Mouse (Mus musculus) urinary bladder, adult 18-20 months (tissue): ENCODE results near the gene Cog6.
"Not testable (repeated sequence)": the region's sequence is repeated elsewhere in the genome, so short reads cannot be mapped to it uniquely, and the experiment has no call there.

Experiments used
- DNase-seq, 2 experiments: peaks; one replicate each; pipeline ENCODE4 v3.0.0; 2022; ENCODE audit warnings: low spot score in 2 of 2, mixed read lengths in 2 of 2

The Cog6 gene

GRCm38 (mm10) chr3:53032432-53032831 is 15.4 kb upstream of the Cog6 start:
- DNase-seq = no peak

GRCm38 (mm10) chr3:53031586-53031985 is 14.5 kb upstream of the Cog6 start:
- DNase-seq = no peak

GRCm38 (mm10) chr3:53029046-53029445 is 12.0 kb upstream of the Cog6 start:
- peak; percentile 42 to 61 for DNase-seq

- DNase-seq = no peak
Measured at GRCm38 (mm10) chr3:53027333-53027732, 10.3 kb upstream of the Cog6 start.

- no peak for DNase-seq
Measured at GRCm38 (mm10) chr3:53007411-53007810, 9.6 kb downstream of the Cog6 start.

- no peak for DNase-seq
Measured at GRCm38 (mm10) chr3:53004406-53005114, 12.5 kb downstream of the Cog6 start.

GRCm38 (mm10) chr3:53002076-53002475 is 15.0 kb downstream of the Cog6 start:
- no peak for DNase-seq

GRCm38 (mm10) chr3:52999996-53000395 is 17.0 kb downstream of the Cog6 start:
- DNase-seq = no peak

GRCm38 (mm10) chr3:52999016-52999744 is 17.9 kb downstream of the Cog6 start:
- DNase-seq = no peak

- DNase-seq = no peak
Measured at GRCm38 (mm10) chr3:52997381-52997780, 19.7 kb downstream of the Cog6 start.

- no peak for DNase-seq
Measured at GRCm38 (mm10) chr3:52996635-52997034, 20.4 kb downstream of the Cog6 start.

GRCm38 (mm10) chr3:52994666-52995065 is 22.4 kb downstream of the Cog6 start:
- no peak for DNase-seq

- no peak for DNase-seq
Measured at GRCm38 (mm10) chr3:52993296-52993695, 23.7 kb downstream of the Cog6 start.

GRCm38 (mm10) chr3:52990041-52990737 is 26.8 kb downstream of the Cog6 start:
- no peak for DNase-seq

- not testable (repeated sequence) for DNase-seq
Measured at GRCm38 (mm10) chr3:52985508-52985941, 31.5 kb downstream of the Cog6 start.

- DNase-seq = no peak
Measured at GRCm38 (mm10) chr3:52983772-52984171, 33.3 kb downstream of the Cog6 start.

- no peak for DNase-seq
Measured at GRCm38 (mm10) chr3:52982993-52983392, 34.0 kb downstream of the Cog6 start.

- peak; percentile 21 to 46 for DNase-seq
Measured at GRCm38 (mm10) chr3:52974674-52975556, 42.1 kb downstream of the Cog6 start.

- no peak for DNase-seq
Measured at GRCm38 (mm10) chr3:52972916-52973315, 44.1 kb downstream of the Cog6 start.

GRCm38 (mm10) chr3:52967046-52967445 is 50.0 kb downstream of the Cog6 start:
- DNase-seq = no peak

- no peak for DNase-seq
Measured at GRCm38 (mm10) chr3:52964206-52964605, 52.8 kb downstream of the Cog6 start.

GRCm38 (mm10) chr3:52963441-52963840 is 53.6 kb downstream of the Cog6 start:
- no peak for DNase-seq
